In genomic region chr5:118773866-118774265, GRCm38 (mm10) we compare ENCODE assay signal across 8 mouse cellular contexts.
DNase-seq lines count a peak whose midpoint lies in the region; ATAC-seq and TF ChIP-seq lines count a peak whose summit lies in the region.

No protein-coding gene starts in this region.

- no peak overlapping the region for H3K9ac ChIP-seq in kidney, embryonic 14.5 days (ENCODE audit: low read depth, low read length)
- no peak overlapping the region for H3K9ac ChIP-seq in hindbrain, postnatal 0 days (replicated peaks; ENCODE audit: low read length)

- H3K4me3 ChIP-seq in kidney, embryonic 14.5 days (ENCODE audit: low read length) = no peak overlapping the region
- no peak overlapping the region for H3K4me3 ChIP-seq in E14TG2a.4 (replicated peaks; ENCODE audit: low read length)
- H3K4me3 ChIP-seq in hindbrain, postnatal 0 days (ENCODE audit: low read length) = no peak overlapping the region

- H3K36me3 ChIP-seq in kidney, embryonic 14.5 days (ENCODE audit: control insufficient read depth, insufficient read depth, low read length) = no peaks in the 10 kb centered on the region
- H3K36me3 ChIP-seq in E14TG2a.4 (ENCODE audit: insufficient read depth, low read length) = no peaks in the 10 kb centered on the region
- H3K36me3 ChIP-seq in hindbrain, postnatal 0 days (ENCODE audit: insufficient read depth, low read length) = no peaks in the 10 kb centered on the region

- TF ChIP-seq CTCF in E14TG2a.4 (conservative IDR thresholded peaks at IDR 0.05; ENCODE audit: low read length) = peak; percentile 83
- TF ChIP-seq CTCF in hindbrain, postnatal 0 days (IDR thresholded peaks at IDR 0.05; ENCODE audit: low read depth) = peak; percentile 98

- no peaks in the 10 kb centered on the region for H3K27me3 ChIP-seq in kidney, embryonic 14.5 days (ENCODE audit: control insufficient read depth, insufficient read depth, low read length)
- no peaks in the 10 kb centered on the region for H3K27me3 ChIP-seq in E14TG2a.4 (ENCODE audit: insufficient read depth, low read length)
- no peaks in the 10 kb centered on the region for H3K27me3 ChIP-seq in hindbrain, postnatal 0 days (ENCODE audit: insufficient read depth, low read length)

- WGBS in kidney, embryonic 14.5 days = 28% methylated on average over 3 of the region's 3 CpGs
- WGBS in hindbrain, postnatal 0 days = 26% methylated on average over 3 of the region's 3 CpGs

- no peaks in the 10 kb centered on the region for H3K4me1 ChIP-seq in kidney, embryonic 14.5 days (ENCODE audit: control insufficient read depth, insufficient read depth, low read length)
- peaks cover 8% of the 10 kb centered on the region for H3K4me1 ChIP-seq in E14TG2a.4 (replicated peaks; ENCODE audit: low read depth, low read length)
- H3K4me1 ChIP-seq in hindbrain, postnatal 0 days (ENCODE audit: insufficient read depth, low read length) = no peaks in the 10 kb centered on the region

- peak; percentile 34 to 76 for DNase-seq in adrenal gland, adult (ENCODE audit: inconsistent age in 2 of 2, low spot score in 1 of 2)
- DNase-seq in adrenal gland, postnatal 4 days (ENCODE audit: low spot score in 2 of 2) = no peak
- peak; percentile 54 to 57 for DNase-seq in kidney, postnatal 4 days
- DNase-seq in hindbrain, postnatal 0 days (ENCODE audit: low spot score) = peak; percentile 80

- ATAC-seq in kidney, embryonic 14.5 days (ENCODE audit: low FRiP score, low TSS enrichment) = no peak
- peak; percentile 69 for ATAC-seq in common myeloid progenitor, adult 5-6 weeks (replicated peaks; ENCODE audit: low read depth, poor library complexity, severe bottlenecking)
- ATAC-seq in hindbrain, postnatal 0 days = peak; percentile 61
- no peak; the same call in 1 of the 2 replicates for ATAC-seq in megakaryocyte-erythroid progenitor cell, adult 5-6 weeks (replicated peaks; ENCODE audit: low FRiP score, low TSS enrichment, poor library complexity, severe bottlenecking)

- no peak overlapping the region for H3K27ac ChIP-seq in kidney, embryonic 14.5 days (ENCODE audit: low read depth, low read length)
- H3K27ac ChIP-seq in hindbrain, postnatal 0 days = no peak overlapping the region

- no peaks in the 10 kb centered on the region for H3K9me3 ChIP-seq in kidney, embryonic 14.5 days (ENCODE audit: control insufficient read depth, low read length)
- 0 out of 2 replicates have a peak, but pooled peaks cover 8% of the 10 kb centered on the region for H3K9me3 ChIP-seq in E14TG2a.4 (ENCODE audit: low read length)
- no peaks in the 10 kb centered on the region for H3K9me3 ChIP-seq in hindbrain, postnatal 0 days (ENCODE audit: low read length)

- no peak overlapping the region for H3K4me2 ChIP-seq in kidney, embryonic 14.5 days (replicated peaks; ENCODE audit: low read depth, low read length)
- H3K4me2 ChIP-seq in hindbrain, postnatal 0 days (ENCODE audit: low read depth, low read length) = no peak overlapping the region

Comparison
In these comparisons a context has a peak if more than half of its experiments do, and no peak if none do; other contexts are left out.
1. DNase-seq: peak in adrenal gland, adult (2 of 2), kidney, postnatal 4 days (2 of 2) and hindbrain, postnatal 0 days (single experiment); none in adrenal gland, postnatal 4 days (0 of 2).
2. ATAC-seq: peak in common myeloid progenitor, adult 5-6 weeks (single experiment) and hindbrain, postnatal 0 days (single experiment); none in kidney, embryonic 14.5 days (single experiment) and megakaryocyte-erythroid progenitor cell, adult 5-6 weeks (single experiment).